Mouse (Mus musculus): Measurements from ENCODE around the gene Cfap126. TPM values are rescaled to one million over a fixed set of nuclear protein-coding genes. Genes with fewer than 3 reads are reported as not detected.
"Not testable (repeated sequence)": the region's sequence is repeated elsewhere in the genome, so short reads cannot be mapped to it uniquely, and the experiment has no call there.

Cfap126 gene
- 1 to 10 TPM in 1 of 2 experiments, under 1 TPM in 1; 0.64 to 1.5 TPM for total RNA-seq (2021)

DNA sequence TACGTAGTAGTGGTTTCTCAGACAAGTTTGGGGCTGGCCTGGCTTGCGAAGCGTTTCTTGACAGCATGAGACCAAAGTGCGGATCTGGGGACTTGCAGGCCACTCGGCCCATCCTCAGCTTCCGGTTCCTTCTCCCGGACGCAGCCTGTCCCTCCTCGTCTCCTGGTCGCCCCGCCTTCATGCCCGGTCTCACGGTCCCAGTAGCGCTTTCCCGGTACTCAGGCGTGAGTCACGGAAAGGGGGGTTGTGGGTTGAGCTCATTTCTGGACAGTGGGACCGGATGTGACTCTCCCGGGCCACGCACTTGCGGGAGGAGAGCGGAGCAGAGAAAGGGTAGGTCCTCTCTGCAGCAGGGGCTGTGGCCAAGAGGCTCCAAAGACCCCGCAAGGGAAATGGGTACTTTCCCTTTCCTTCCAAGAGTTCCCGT is at the start of gene Cfap126:
Gene Cfap126, plus strand, starts transcription at position 46 of the 427 bp plus-strand sequence.
- DNase-seq = peak; percentile 86

DNA sequence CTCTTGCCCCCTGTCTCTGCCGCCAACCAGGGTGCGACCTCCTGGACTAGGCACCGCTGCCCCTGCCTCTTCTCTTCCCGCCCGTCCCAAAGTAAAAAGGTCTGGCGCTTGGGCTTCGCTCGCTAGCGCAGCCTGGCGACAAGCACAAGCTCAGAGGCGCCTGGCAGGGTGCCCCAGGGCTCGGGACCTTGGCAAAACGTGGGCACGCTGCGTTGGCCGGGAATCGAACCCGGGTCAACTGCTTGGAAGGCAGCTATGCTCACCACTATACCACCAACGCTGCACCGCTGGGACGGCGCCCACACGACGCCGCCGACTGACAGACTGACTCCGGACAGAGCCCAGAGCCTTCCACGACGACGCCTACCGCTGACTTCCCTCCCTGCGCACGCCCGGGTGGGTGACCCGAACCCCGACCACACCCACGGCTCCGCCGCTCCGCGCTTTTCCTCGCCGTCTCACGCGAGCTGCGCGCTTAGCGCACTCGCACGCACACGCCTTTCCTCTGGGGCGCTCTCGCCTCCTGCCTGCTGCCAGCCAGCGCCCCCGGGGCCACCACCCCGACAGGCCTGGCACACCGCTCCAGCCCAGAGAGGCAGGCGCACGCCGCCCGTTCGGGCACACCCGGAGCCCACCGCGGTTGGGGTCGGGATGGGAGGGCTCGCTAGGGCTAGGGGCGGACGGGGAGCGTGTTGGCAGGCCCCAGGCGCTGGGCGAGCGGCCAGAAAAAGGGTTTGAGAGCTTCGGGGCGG is 49.1 kb upstream of the Cfap126 start, which contains the start of gene Fcgr3:
Gene Fcgr3, minus strand, starts transcription at position 445 of the 752 bp plus-strand sequence.
- peak; percentile 92 for DNase-seq

- peak; percentile 80 for DNase-seq
Observed at GRCm38 (mm10) chr1:171065243-171065587, 48.5 kb upstream of the Cfap126 start.

DNA sequence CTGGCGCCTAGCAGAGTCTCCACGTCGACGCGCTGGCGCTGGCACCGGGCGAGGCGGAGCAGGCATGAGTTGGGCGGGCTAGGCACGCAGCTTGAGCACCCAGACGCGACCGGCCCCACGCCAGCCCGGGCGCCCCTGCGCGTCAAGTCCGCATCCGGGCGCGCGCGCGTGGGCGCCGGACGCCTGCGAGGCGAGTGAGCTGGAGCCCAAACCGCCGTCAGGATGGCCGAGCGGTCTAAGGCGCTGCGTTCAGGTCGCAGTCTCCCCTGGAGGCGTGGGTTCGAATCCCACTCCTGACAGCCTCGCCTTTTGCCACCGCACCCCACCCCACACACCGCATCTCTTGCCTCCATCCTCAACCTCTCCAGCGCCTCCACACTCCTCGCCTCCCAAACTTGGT is 48.0 kb upstream of the Cfap126 start:
- DNase-seq = peak; percentile 57

DNA sequence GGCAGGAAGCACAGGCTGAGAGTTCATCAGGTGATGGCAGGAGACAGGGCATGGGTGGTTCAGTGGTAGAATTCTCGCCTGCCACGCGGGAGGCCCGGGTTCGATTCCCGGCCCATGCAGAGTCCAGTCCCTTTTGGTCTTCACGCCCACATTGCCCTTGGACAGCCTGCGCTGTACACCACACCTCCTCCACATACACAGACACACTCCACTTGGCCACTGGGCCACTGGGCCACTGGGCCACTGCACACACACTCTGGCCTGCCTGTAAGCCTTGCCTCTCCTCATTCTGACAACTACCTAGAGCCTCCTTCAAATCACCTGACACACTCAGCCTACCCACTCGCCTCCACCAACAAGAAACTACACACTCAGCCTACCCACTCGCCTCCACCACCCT is 47.1 kb upstream of the Cfap126 start:
- DNase-seq = not testable (repeated sequence)

DNA sequence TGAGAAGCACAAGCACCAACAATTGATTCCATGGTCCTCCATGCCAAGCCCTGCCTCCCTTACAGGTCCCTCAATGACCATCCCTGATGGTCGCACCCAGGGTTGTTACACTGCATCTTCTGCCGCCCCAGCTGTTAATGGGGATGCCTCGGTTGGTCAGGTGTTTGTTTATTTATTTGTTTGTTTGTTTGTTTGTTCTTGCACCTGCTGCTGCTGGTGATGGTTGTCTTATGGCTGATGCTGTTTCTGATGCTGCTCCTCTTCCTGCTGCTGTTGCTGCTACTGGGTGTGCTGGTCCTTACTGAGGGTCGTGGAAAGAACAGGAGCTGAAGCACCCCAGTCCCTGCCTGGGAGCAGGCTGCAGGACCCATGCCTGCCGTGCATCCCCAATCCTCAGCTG is 45.8 kb upstream of the Cfap126 start:
- DNase-seq = not testable (repeated sequence)

DNA sequence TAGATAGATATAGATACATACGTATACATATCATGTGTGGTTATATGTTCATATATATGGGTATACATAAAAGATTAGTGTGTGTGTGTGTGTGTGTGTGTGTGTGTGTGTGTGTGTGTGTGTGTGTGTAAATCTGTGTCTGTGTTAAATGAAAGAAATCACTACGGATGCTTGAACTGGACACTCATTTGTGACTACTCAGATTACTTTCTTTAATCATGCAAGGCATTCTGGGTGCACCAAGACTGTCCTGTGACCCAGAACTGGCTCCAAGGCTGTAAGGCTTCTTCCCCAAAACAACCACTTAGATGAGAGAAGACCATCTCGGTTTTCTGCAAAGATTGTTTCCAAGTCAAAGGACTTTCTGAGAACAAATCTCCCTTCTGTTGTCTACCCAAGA is 44.2 kb upstream of the Cfap126 start:
- DNase-seq = not testable (repeated sequence)

- not testable (repeated sequence) for DNase-seq
Observed at GRCm38 (mm10) chr1:171070879-171071278, 42.8 kb upstream of the Cfap126 start.

DNA sequence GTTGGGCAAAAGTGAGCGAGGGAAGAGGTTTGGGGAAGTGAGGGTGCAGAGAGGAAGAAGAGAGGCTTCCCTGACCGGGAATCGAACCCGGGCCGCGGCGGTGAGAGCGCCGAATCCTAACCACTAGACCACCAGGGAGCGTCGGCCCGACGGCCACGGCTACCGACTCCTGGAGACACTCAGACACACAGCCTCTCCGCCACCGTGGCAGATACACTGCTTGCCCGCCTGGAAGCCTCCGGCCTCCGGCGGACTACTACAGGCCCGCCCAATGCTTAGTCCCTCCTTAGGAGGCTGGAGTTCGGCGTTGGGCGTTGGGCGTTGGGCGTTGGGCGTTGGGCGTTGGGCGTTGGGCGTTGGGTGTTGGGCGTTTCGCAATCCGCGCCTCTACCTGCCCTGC is 42.0 kb upstream of the Cfap126 start:
- DNase-seq = not testable (repeated sequence)

GRCm38 (mm10) chr1:171072217-171072616 is 41.5 kb upstream of the Cfap126 start:
- not testable (repeated sequence) for DNase-seq

DNA sequence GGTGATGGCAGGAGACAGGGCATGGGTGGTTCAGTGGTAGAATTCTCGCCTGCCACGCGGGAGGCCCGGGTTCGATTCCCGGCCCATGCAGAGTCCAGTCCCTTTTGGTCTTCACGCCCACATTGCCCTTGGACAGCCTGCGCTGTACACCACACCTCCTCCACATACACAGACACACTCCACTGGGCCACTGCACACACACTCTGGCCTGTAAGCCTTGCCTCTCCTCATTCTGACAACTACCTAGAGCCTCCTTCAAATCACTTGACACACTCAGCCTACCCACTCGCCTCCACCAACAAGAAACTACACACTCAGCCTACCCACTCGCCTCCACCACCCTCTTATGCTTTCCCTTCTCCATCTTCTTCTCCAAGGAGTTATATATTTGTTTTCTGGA is 39.4 kb upstream of the Cfap126 start:
- DNase-seq = not testable (repeated sequence)

DNA sequence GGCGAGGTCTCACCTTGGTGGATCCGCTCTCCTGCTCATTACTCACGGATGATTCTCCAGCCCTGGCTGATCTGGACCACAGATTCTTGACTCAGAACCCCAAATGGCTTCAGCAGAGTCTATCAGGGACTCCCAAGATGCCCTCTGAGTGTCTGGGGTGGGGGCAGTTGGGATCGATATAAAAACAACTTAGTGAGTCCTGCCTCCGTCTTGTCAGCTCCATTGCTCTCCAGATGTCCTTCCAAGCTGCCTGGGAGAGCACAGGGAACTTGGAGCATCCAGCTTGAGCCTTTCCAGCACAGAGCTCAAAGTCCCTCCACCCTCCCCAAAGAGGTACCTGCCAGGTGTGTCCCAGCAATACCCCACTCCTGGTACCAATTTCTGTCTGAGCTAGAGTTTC is 37.5 kb upstream of the Cfap126 start:
- not testable (repeated sequence) for DNase-seq

DNA sequence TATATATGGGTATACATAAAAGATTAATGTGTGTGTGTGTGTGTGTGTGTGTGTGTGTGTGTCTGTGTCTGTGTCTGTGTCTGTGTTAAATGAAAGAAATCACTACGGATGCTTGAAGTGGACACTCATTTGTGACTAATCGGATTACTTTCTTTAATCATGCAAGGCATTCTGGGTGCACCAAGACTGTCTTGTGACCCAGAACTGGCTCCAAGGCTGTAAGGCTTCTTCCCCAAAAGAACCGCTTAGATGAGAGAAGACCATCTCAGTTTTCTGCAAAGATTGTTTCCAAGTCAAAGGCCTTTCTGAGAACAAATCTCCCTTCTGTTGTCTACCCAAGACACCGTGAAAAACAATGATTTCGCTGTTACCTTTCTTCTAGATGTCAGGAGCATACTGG is 36.5 kb upstream of the Cfap126 start:
- DNase-seq = not testable (repeated sequence)

DNA sequence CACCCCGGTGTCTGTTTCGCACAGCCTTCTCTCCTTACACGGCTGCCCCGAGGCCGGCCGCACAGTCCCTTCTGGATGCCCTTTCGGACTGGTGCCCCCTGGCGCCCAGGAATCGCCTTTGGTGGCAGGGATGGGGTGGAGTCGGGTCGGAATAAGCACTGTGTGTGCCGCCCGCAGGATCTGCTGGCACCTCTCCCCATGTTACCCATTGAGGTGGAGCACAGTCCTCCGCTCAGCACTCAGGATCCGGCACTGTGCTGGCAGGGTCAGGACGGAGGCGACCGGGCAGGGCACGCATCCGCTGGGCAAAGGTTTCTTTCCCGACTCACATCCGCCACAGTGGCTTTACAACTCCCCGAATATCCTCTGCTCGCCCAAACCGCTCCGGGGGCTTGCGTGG is 35.8 kb upstream of the Cfap126 start:
- peak; percentile 47 for DNase-seq

- not testable (repeated sequence) for DNase-seq
Observed at GRCm38 (mm10) chr1:171078419-171078818, 35.3 kb upstream of the Cfap126 start.

DNA sequence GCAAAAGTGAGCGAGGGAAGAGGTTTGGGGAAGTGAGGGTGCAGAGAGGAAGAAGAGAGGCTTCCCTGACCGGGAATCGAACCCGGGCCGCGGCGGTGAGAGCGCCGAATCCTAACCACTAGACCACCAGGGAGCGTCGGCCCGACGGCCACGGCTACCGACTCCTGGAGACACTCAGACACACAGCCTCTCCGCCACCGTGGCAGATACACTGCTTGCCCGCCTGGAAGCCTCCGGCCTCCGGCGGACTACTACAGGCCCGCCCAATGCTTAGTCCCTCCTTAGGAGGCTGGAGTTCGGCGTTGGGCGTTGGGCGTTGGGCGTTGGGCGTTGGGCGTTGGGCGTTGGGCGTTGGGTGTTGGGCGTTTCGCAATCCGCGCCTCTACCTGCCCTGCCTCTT is 34.4 kb upstream of the Cfap126 start:
- not testable (repeated sequence) for DNase-seq

GRCm38 (mm10) chr1:171079825-171080224 is 33.9 kb upstream of the Cfap126 start:
- not testable (repeated sequence) for DNase-seq

DNA sequence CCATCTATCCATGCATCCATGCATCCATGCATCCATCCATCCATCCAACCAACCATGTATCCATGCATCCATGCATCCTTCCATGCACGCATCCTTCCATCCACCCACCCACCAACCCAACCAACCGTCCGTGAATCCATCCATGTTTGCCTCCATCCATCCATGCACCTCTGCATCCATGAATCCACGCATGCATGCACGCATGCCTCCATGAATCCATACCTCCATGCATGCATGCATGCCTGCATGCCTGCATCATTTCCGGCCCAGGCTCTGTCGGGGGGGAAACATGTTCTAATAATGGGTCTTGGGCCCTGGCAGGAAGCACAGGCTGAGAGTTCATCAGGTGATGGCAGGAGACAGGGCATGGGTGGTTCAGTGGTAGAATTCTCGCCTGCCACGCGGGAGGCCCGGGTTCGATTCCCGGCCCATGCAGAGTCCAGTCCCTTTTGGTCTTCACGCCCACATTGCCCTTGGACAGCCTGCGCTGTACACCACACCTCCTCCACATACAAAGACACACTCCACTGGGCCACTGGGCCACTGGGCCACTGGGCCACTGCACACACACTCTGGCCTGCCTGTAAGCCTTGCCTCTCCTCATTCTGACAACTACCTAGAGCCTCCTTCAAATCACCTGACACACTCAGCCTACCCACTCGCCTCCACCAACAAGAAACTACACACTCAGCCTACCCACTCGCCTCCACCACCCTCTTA is 32.0 kb upstream of the Cfap126 start:
- not testable (repeated sequence) for DNase-seq

DNA sequence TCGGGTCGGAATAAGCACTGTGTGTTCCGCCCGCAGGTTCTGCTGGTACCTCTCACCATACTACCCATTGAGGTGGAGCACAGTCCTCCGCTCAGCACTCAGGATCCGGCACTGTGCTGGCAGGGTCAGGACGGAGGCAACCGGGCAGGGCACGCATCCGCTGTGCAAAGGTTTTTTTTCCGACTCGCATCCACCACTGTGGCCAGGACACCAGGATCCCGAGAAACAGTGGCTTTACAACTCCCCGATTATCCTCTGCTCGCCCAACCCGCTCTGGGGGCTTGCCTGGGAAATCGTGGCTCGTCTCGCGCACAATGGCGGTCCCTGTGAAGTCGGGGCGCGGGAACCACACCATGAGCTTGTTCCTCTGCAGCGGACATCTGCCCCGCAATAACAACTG is 28.0 kb upstream of the Cfap126 start:
- no peak for DNase-seq

DNA sequence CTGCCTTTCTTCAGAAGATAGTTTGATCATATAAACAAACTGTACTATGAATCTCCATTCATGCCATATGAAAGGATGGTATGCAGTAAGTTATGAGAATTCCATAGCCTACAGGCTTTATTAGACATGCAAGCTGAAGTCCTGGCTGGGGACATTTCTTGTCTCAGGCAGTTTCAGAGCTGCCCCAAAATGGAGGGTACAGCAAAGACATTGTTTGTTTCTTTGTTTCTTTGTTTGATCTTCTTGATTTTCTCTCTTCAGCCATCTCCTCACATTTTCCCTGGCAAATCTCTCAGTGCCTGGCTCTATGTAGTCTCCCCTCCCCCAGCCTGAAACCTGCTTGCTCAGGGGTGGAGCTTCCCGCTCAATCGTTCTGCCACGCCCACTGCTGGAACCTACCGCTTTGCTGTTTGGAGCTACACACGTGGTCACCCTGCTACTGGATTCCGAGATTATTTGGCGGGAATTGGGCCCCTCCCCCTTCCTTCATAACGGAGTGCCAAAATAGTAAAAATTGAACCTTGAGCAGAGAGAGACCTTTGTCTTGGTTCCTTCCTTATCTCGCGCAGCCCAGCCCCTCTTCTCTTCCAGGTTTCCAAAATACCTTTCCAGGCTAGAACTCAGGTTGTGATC is 25.4 kb upstream of the Cfap126 start:
- not testable (repeated sequence) for DNase-seq

DNA sequence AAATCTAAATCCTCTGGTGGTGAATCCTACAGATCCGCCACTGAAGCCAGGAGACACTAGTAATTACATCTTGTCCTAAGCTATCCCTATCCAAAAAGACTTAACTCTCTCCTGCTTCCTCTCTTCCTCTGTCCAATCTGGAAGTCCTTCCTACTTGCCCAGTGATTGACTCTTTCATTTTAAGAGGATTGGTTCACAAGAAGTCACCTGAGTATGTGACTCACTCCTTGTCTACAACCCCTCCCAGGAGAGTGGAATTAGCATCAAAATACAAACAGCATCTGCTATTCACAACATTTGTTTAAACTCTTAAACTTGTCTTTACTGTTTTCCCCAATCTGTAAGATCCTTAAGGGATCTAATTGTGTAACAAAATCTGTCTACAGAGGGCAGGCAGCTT is 23.8 kb upstream of the Cfap126 start:
- DNase-seq = no peak

GRCm38 (mm10) chr1:171090761-171091160 is 23.0 kb upstream of the Cfap126 start:
- DNase-seq = no peak

DNA sequence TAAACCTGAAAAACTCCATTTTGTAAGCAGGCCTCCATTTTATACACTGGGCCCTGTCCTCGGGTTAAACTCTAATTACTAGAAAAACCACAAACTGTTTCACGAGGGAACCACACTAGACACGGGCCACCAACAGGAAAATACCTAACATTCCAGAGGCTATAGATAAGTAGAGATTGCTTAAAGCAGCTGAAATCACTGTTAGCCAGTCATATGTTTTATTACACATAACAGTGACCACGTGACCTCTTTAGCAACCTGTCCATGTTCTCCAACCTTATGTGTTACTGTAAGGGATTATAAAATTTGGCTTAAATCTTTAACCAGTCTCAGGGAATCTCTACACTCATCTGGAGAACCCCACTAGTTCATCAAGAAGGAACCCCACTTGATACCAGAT is 19.3 kb upstream of the Cfap126 start:
- DNase-seq = no peak

All from heart, postnatal 4 days (tissue).